Mouse (Mus musculus): Measurements from ENCODE around the gene Mprip.
"Not testable (repeated sequence)": the region's sequence is repeated elsewhere in the genome, so short reads cannot be mapped to it uniquely, and the experiment has no call there.

Gene Mprip

GRCm38 (mm10) chr11:59661005-59661404 lies at the start of gene Mprip:
Gene Mprip, plus strand, starts transcription at chr11:59661305.
- DNase-seq, result no peak

DNA sequence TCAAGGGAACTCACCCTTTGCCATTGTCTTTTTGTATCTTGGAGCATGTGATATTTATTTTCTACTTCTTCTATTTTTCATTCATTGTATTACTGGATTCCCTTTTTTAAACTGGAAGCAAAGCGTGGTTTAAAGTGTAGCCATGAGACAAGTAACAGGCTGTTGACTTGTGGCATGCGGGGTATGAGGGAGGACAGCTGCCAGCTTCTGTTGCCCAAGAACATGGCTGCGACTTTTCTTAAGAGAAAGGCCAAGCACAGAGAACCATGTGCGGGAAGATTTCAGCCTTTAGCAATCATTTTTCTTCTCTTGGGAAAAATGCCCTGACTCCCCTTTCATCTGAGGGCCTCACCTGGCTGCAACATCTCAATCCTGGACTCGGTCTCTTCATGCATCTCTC lies 49.5 kb upstream of the Mprip start:
- DNase-seq, result no peak

DNA sequence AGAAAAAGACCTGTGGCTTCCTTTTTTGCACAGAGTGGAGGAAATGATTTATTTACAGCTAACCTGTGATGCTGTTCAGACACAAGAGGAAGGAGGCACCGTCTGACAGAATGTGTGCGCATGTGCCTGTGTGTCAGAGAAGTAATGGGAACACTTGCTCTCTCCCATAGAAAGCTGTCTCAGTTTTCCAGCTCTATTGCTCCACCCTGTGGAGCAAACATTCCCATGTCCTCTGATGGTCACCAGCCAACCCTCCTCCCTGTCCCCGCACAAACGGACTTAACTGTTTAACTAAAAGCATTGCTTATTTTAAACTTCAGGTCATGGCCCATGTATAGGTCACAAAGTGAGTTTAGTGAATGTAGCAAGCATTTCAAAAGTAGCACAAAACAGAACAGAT lies 47.0 kb upstream of the Mprip start:
- peak; percentile 20 for DNase-seq

DNA sequence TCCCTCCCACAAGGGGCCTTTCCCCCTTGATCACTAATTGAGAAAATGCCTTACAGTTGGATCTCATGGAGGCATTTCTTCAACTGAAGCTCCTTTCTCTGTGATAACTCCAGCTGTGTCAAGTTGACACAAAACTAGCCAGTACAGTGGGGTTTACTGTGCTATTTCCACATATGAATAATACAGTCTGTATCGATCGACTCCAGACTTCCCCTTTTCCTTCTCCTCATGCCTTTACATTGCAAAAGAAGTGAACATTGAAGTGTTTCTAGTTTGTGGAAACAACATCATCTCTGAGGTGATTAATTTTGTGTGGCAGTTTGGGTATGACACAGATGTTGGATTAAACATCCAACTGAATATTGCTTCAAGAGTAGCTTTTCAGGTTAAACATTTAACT lies 44.1 kb upstream of the Mprip start:
- DNase-seq, result not testable (repeated sequence)

GRCm38 (mm10) chr11:59622214-59622613 lies 38.9 kb upstream of the Mprip start:
- DNase-seq, result no peak

DNA sequence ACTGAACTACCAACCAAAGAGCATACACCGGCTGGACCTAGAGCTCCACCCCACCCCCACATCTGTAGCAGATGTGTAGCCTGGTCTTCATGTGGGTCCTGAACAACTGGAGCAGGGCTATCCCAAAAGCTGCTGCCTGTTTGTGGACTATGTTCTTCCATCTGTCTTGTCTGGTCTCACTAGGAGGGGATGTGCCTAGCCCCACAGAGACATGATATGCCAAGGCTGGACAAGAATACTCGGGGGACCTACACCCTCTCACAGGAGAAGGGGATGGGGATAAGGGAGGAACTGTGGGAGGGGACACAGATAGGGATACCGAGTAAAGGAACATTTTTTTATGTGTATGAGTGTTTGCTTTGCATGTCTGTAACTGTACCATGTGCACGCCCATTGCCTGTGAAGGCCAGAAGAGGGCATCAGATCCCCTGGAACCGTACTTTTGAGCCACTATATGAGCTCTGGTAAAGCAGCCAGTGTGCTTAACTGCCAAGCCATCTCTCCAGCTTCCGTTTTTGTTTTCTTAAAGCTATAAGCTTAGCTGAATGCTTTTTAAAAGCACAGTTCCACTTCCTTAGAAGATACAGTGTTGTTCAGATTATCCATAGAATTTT lies 37.0 kb upstream of the Mprip start:
- DNase-seq, result peak; percentile 56

GRCm38 (mm10) chr11:59626192-59626591 lies 34.9 kb upstream of the Mprip start:
- no peak for DNase-seq

DNA sequence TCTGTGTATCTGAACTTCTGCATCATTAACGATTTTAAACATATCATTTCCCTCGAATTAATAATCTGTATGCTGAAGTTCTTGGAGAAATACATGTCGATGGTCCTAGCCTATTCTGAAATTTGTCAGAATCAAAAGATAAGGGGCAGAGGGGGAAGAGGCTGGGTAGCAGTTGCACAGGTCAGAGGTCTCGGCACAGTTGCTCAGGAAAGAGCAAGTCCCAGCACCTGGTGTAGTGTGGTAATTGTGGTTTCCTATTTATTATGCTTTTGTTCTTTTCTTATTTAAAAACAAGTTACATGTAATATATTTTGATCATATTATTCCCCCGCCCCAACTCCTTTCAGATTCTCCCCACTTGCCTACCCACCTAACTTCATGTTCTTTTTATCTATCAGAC lies 32.9 kb upstream of the Mprip start:
- no peak for DNase-seq

DNA sequence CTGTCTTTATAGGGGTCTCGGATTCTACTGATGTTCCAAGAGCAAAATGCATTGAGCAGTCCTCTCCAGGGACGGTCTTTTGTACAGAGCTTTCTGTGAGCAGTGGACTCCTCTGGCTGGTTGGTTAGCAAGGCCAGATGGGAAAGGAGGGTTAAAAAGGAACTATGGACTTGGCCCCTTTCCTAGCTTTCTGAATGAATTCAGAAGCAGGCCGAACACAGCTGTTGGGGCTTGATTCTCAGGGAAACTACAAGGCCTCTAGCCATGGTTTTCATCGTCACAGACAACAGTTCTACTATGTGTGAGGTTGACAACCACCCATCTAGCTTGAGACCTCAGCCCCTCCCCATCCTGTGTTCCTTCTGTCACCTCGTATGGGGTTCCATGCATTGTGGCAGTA lies 31.2 kb upstream of the Mprip start:
- no peak for DNase-seq

- DNase-seq, result no peak
Observed at GRCm38 (mm10) chr11:59631980-59632379, 29.1 kb upstream of the Mprip start.

DNA sequence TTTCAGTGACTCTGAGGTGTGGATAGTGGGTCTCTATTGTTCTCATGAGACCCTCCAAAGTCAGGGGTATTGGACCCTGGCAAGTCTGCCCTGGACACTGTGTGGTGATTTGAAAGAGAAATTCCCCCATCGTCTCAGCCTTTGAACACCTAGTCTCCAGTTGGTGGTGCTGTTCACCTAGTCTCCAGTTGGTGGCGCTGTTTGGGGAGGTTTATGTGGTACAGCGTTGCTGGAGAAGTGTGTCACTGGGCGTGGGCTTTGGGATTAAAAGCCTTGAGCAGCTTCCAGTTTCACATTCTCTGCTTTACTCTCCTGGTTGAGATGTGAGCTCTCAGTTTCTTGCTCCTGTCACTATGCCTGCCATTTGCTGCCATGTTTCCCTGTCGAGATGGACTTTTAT lies 28.1 kb upstream of the Mprip start:
- peak; percentile 42 for DNase-seq

- DNase-seq, result no peak
Observed at GRCm38 (mm10) chr11:59634001-59634660, 27.0 kb upstream of the Mprip start.

DNA sequence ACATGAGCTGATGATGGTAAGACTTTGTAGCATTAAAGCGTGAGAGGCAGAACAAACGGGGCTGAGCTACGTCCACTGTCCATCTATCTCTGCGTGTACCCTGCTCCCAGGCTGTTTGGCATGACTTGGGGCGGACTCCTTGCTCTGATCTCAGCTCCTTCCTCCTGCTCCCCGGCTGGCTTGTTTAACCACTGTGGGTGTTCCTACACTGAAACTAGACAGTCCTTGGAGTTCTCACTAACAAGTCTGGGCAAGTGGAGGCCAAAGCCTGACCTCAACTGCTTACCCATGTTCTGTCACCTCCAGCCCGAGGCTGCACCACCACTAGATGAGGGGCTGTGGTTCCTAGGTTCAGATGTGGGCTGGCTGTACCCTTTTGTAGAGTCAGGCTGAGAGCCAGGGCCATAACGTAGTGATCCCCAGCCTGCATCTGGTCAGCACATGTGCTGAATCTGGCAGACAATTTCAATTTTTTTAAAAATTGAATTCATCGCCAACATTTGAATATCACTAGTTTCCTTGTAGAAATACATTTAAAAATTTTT lies 25.8 kb upstream of the Mprip start:
- DNase-seq, result no peak

GRCm38 (mm10) chr11:59635821-59636694 lies 25.0 kb upstream of the Mprip start:
- DNase-seq, result no peak

DNA sequence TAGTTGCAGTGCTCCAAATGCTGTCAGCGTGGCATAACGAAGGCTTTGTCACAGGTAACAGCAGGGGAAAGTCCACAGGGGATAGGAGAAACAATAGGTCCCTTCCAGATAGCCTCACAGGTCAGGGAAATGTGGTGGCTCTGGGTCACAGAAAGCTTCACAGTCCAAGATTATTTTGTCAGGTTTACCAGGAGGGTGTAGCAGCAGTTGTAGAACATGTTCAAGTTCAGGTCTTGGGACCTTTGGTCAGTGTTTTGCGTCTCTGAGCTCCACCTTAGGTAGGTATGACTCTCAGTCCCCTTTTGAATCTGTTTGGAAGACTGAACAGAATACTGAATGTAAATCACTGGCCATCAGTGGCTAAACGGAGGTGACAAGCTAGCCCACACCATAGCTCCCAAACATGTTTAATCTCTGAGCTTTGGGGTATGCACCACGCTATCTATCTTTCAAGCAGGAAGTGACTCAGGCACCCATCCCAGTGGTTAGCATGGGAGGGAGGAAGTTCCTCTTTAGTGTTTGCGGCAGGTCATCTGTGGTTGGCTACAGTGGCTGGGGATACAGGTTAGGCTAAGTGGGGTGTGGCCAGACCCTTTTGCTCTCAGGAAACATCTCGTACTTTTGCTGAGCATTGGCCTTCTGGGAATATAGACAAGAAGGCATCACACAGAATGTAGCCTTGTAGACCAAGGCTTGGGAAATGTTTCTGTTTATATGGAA lies 24.2 kb upstream of the Mprip start:
- DNase-seq, result no peak

- no peak for DNase-seq
Observed at GRCm38 (mm10) chr11:59639957-59640643, 21.0 kb upstream of the Mprip start.

DNA sequence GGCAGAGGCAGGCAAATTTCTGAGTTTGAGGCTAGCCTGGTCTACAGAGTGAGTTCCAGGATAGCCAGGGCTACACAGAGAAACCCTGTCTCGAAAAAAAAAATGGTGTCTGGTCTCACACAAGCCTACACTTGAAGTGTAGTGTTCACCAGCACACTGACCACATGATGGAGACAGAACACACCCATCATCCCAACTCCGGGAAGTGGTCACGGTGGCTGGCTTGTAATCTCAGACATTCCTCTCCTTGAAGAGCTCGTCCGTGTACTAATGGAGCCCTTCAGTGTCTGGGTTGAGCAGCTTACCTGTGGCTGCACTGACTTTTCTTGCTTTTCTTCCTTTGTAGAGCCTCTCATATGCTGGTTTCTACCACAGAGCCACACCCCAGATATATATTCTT lies 19.9 kb upstream of the Mprip start:
- no peak for DNase-seq

DNA sequence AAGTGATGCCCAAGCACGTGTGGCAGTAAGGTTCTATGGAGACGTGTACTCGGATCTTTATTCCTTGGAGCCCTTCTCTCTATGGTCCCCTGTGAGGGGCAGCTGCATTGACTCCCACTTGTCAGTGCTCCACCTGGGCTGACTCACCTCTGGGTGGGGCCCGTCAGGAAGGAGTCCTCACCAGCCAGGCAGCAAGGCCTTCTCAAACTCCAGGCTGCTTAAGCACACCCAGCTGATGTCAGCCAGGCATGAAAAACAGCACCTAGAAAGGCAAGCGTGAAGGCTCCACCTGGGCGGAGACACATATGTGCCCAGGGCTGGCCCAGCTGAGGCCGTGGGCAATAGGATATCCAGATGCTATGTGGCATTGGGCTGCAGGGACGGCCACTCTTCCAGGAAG lies 18.7 kb upstream of the Mprip start:
- DNase-seq, result no peak

GRCm38 (mm10) chr11:59645036-59645435 lies 16.1 kb upstream of the Mprip start:
- no peak for DNase-seq

DNA sequence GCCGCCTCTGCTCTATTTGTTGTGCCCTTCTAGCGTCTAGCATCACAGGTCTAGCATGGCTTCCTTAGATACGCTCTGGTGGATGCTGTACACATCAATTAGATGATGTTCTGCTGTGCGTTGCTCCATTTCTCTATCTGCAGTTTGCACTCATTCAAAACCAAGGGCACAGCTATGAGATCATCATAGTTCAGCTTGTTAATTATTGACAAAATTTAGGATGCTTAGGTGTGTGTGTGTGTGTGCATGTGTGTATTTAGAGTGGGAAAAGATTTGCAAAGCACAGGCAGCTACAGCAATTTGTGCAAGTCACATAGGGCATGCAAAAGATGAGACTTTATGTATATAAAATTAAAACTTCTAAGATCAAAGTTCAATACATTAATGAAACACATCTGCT lies 12.0 kb upstream of the Mprip start:
- DNase-seq, result no peak

GRCm38 (mm10) chr11:59653003-59653402 lies 8.1 kb upstream of the Mprip start:
- no peak for DNase-seq

- no peak for DNase-seq
Observed at GRCm38 (mm10) chr11:59653547-59653946, 7.6 kb upstream of the Mprip start.

Measured in cerebellum, adult 11 months (tissue).